Mouse (Mus musculus) lung, postnatal 0 days (tissue): ENCODE data around the gene Speg. TPM values are rescaled to one million over a fixed set of nuclear protein-coding genes. Genes with fewer than 3 reads are reported as not detected.

Experiments used
- ATAC-seq: fragments of 200-750 bp; cut with Nextera tagmentation; 2 replicates; pipeline ENCODE4 v1.8.0; 2017; ENCODE audit warnings: moderate library complexity
- DNase-seq: peaks from one replicate; pipeline ENCODE4 v3.0.0-alpha.2; 2016; ENCODE audit warnings: low spot score
- H3K27ac ChIP-seq: fragments of 300-500 bp; sonication (generic); 2 replicates; pipeline ENCODE4 v1.5.1; 2014; ENCODE audit warnings: antibody characterized with exemption, mild to moderate bottlenecking, low read length, mixed read lengths
- H3K27me3 ChIP-seq: fragments of 300-500 bp; sonication (generic); replicated peaks from 2 replicates; pipeline ENCODE4 v1.6.1; 2014; ENCODE audit warnings: low read length, mixed read lengths; ENCODE audit not compliant: insufficient read depth
- H3K36me3 ChIP-seq: fragments of 300-500 bp; sonication (generic); 2 replicates; pipeline ENCODE4 v1.6.1; 2014; ENCODE audit warnings: low read length, mixed read lengths; ENCODE audit not compliant: insufficient read depth
- H3K4me1 ChIP-seq: fragments of 300-500 bp; sonication (generic); 2 replicates; pipeline ENCODE4 v1.6.1; 2014; ENCODE audit warnings: antibody characterized with exemption, low read depth, low read length, mixed read lengths; ENCODE audit not compliant: insufficient read depth
- H3K4me2 ChIP-seq: fragments of 300-500 bp; sonication (generic); replicated peaks from 2 replicates; pipeline ENCODE4 v1.6.1; 2014; ENCODE audit warnings: low read depth, mild to moderate bottlenecking, low read length, moderate library complexity, mixed read lengths
- H3K4me3 ChIP-seq: fragments of 300-500 bp; sonication (generic); 2 replicates; pipeline ENCODE4 v1.5.1; 2014; ENCODE audit warnings: low read depth, low read length
- H3K9ac ChIP-seq: fragments of 300-500 bp; sonication (generic); replicated peaks from 2 replicates; pipeline ENCODE4 v1.6.1; 2014; ENCODE audit warnings: low read depth, mild to moderate bottlenecking
- H3K9me3 ChIP-seq: fragments of 300-500 bp; sonication (generic); 2 replicates; pipeline ENCODE4 v1.6.1; 2016; ENCODE audit warnings: low read length, mixed read lengths
- CTCF ChIP-seq: IDR thresholded peaks from 2 replicates; pipeline ENCODE4 v1.5.1; 2016; ENCODE audit warnings: antibody characterized with exemption, mild to moderate bottlenecking
- EP300 ChIP-seq: IDR thresholded peaks from 2 replicates; pipeline ENCODE4 v1.6.1; 2016; ENCODE audit warnings: antibody characterized with exemption, mild to moderate bottlenecking, control low read depth
- WGBS: fragments of 180-500 bp; shearing (Covaris S2); extraction: QIAGEN DNeasy Blood & Tissue Kit; methylation state at CpG from one replicate; pipeline ENCODE4 v1.1.7; 2014; 5-methylcytosine and 5-hydroxymethylcytosine counted together
- polyA plus RNA-seq: library from polyadenylated mRNA; unstranded; fragments of >200 nt; fragmentation: Nextera tagmentation; extraction: Ambion mirVana; gene quantifications from 2 replicates; pipeline ENCODE4 v1.2.1, GENCODE M21; 2015

Speg gene
- polyA plus RNA-seq, 1 experiment from 2014 or later, result 15.4 TPM

DNA sequence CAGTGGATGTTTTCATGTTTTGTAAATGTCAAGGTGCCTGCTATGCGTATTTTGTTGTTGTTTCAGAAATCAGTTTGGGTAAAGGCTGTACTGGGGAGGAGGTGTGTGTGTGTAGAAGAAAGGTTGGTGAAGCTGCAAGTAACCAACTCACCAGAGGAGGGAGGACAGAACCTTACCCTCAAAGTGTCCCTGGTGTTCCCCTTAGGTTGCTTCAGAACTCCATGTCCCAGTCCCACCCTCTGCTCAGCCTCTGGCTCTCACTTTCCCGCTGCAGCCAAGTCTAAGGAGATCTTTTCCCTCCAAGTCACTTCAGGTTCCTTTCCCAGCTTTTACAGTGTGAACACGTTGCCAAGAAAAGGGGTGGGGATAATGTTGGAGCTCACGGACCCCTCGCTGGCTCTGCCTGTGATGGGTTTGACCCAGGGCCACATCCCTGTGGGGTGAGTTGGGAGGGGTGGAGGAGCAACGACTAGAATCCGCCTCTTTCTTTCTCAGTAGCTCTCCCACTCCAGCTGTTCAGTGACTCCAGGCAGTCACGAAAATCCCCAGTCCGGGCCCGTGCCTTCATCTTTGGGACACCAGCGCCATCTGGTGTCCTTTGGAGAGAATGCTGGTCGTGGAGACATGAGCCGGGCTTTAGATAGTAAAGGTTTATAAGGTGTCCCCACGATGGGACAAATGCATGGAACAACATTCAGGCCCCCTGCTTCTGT is 92.3 kb downstream of the Speg start:
- Histone ChIP-seq H3K4me1 (no peaks in the 10 kb centered on the region), H3K4me3 (no peak overlapping the region), H3K9me3 (no peaks in the 10 kb centered on the region), H3K27me3 (peaks cover 8% of the 10 kb centered on the region; the same call in 1 of the 2 replicates), H3K4me2 (no peak overlapping the region), H3K36me3 (no peaks in the 10 kb centered on the region), H3K9ac (no peak overlapping the region), H3K27ac (no peak overlapping the region)
- DNase-seq (peak; percentile 89), ATAC-seq (peak; percentile 78)
- TF ChIP-seq CTCF (peak; percentile 92), EP300 (no peak)
- WGBS, result 6% methylated on average over 14 of the region's 14 CpGs

DNA sequence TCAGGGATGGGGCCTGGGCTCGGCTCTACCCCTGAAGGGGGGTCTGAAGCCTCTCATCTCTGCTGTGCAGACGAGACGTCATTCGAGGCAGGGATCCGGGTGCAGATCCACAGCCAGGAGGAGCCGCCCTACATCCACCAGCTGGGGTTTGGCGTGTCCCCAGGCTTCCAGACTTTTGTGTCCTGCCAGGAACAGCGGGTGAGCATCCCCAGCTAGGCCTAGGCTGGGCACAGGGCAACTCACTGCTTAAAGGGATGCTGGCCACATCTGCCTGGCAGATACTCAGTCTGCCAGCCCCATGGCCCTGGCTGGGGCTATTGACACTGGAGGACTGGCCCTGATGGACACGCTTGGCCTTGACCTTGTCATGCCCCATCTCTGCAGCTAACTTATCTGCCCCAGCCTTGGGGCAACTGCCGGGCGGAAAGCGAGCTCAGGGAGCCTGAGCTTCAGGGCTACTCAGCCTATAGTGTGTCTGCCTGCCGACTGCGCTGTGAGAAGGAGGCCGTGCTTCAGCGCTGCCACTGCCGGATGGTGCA is 94.3 kb downstream of the Speg start:
- DNase-seq (no peak), ATAC-seq (no peak)
- Histone ChIP-seq H3K4me1 (no peaks in the 10 kb centered on the region), H3K36me3 (peaks cover 7% of the 10 kb centered on the region; the same call in 1 of the 2 replicates), H3K9ac (no peak overlapping the region), H3K4me3 (no peak overlapping the region), H3K9me3 (no peaks in the 10 kb centered on the region), H3K27me3 (peaks cover 6% of the 10 kb centered on the region; the same call in 1 of the 2 replicates), H3K27ac (no peak overlapping the region), H3K4me2 (no peak overlapping the region)
- TF ChIP-seq EP300 (no peak), CTCF (no peak)
- 69% methylated on average over 17 of the region's 17 CpGs for whole genome bisulfite sequencing

DNA sequence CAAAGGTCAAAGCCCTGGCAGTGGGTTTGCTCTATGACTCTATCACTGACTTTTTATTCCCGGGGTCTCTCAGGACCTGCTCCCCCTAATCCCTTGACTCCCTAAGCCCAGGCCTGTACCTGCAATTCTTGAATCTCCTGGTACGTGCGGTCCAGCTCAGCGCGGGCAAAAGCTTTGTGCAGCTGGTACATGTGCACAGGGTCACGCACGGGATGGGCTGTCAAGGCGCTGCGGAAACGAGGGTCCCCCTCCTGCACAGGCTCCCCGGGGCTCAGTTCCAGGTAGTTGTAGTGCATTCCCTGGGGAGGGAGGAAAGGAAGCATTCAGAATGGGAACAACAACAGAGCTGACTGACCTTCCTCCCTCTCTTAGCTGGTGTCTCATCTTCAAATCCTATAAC is 101.3 kb downstream of the Speg start:
- 95% methylated on average over 11 of the region's 11 CpGs for WGBS
- ATAC-seq, result no peak
- peaks cover 10% of the 10 kb centered on the region; the same call in 1 of the 2 replicates for H3K27me3 ChIP-seq

DNA sequence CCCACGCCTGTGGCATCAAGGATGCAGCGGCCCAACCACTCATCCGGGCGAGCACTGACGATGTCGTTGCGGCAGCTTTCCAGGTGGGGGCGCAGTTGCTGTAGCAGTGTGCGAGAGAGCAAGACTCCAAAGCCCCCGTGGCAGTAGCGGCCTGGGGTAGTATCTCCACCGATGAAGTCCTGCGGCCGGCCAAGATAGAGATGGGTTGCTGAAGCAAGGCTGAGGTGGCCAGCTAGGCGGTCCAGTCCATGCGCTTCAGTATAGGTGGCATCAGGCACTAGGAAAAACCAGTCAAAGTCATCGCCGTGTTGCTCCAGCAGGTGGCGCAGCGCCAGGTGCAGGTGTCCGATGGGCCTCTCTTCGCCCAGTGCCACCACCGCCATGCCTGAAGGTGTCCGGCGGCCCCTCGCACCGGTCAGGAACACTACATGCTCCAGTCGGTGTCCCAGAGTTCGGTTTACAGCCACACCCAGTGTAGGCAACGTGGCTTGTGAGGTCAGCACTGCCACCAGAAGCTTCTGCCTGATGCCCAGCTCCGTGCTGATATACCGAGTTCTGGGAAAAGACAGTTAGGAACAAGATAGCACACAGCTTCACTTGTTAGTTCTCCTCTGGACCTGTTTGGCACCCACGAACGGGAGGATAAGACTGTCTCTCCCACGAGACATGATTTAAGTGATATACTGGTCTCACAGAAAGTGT is 102.3 kb downstream of the Speg start:
- Histone ChIP-seq H3K9ac (no peak overlapping the region), H3K4me1 (peaks cover 3% of the 10 kb centered on the region; the same call in 1 of the 2 replicates), H3K27ac (no peak overlapping the region), H3K36me3 (peaks cover 7% of the 10 kb centered on the region; the same call in 1 of the 2 replicates), H3K4me2 (0 out of 2 replicates have a peak overlapping the region, but pooled peaks have one; percentile 5), H3K9me3 (no peaks in the 10 kb centered on the region), H3K27me3 (peaks cover 14% of the 10 kb centered on the region; the same call in 1 of the 2 replicates), H3K4me3 (no peak overlapping the region)
- DNase-seq (peak; percentile 81), ATAC-seq (no peak)
- WGBS, result 13% methylated on average over 35 of the region's 35 CpGs
- TF ChIP-seq EP300 (no peak), CTCF (peak; percentile 81)

More for the DNA sequence above, 101.3 kb downstream of the Speg start:
- Histone ChIP-seq H3K36me3 (peaks cover 7% of the 10 kb centered on the region; the same call in 1 of the 2 replicates), H3K4me3 (no peak overlapping the region), H3K4me2 (no peak overlapping the region), H3K9me3 (no peaks in the 10 kb centered on the region), H3K9ac (no peak overlapping the region), H3K27ac (no peak overlapping the region), H3K4me1 (peaks cover 3% of the 10 kb centered on the region; the same call in 1 of the 2 replicates)
- TF ChIP-seq EP300, result no peak
- no peak for TF ChIP-seq CTCF
- DNase-seq, result no peak

DNA sequence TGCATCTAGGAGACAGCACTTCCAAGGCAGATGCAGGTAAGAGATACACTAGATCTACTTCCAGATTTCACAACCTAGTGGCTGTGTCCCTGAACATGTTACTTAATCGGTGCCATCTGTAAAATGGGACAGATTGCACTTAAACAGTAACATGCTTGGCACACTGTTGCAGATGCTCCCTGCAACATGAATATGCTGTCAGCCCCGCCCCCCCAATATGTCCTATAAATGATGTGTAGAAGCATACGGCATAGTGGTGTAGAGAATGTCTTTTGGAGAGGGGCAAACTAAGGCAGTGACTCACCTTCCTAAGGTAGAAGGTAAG is 102.8 kb downstream of the Speg start:
- DNase-seq, result no peak
- TF ChIP-seq CTCF, result no peak
- TF ChIP-seq EP300, result no peak
- ATAC-seq, result no peak
- 35% methylated on average over 3 of the region's 3 CpGs for WGBS
- Histone ChIP-seq H3K9ac (no peak overlapping the region), H3K36me3 (peaks cover 7% of the 10 kb centered on the region; the same call in 1 of the 2 replicates), H3K4me1 (peaks cover 3% of the 10 kb centered on the region; the same call in 1 of the 2 replicates), H3K4me3 (no peak overlapping the region), H3K27ac (no peak overlapping the region), H3K27me3 (peaks cover 18% of the 10 kb centered on the region; the same call in 1 of the 2 replicates), H3K4me2 (peak overlapping the region; percentile 85), H3K9me3 (no peaks in the 10 kb centered on the region)

DNA sequence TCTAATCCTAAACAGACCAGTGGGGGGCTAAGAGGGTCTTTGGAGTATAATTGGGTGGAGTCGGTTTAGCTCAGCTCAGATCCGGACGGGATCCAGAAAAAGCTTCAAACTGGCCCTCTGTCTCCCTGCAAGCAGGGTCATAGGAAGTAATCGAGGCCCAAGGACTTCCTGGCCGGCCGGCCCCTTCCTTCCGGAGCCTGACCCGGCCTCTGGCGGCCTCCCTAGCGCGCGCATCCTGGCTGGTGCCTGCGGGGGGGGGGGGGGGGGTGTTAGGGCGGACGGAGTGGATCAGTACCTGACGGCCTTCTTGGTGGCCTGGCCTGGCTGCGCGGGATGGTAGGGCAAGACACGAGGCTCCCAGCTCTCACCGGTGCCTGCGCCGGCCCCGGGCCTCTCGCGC is 103.4 kb downstream of the Speg start:
- Histone ChIP-seq H3K9ac (peak overlapping the region; percentile 58), H3K4me3 (peak overlapping the region; percentile 67), H3K27me3 (peaks cover 22% of the 10 kb centered on the region; the same call in 1 of the 2 replicates), H3K9me3 (no peaks in the 10 kb centered on the region), H3K4me2 (peak overlapping the region; percentile 85), H3K36me3 (peaks cover 6% of the 10 kb centered on the region; the same call in 1 of the 2 replicates), H3K27ac (peak overlapping the region; percentile 84), H3K4me1 (peaks cover 3% of the 10 kb centered on the region; the same call in 1 of the 2 replicates)
- ATAC-seq (peak; percentile 21), DNase-seq (peak; percentile 73)
- 0% methylated on average over 17 of the region's 25 CpGs for WGBS
- TF ChIP-seq EP300 (no peak), CTCF (peak; percentile 1; the same call in 1 of the 2 replicates)
